Mouse (Mus musculus) kidney, postnatal 36 days (tissue): ENCODE results near the gene Tex26.
A peak's percentile ranks its signal among the peaks of the same experiment; 100 is the strongest.

Experiments
- DNase-seq, 2 experiments: peaks; one replicate each; pipeline ENCODE4 v3.0.0; 2021 to 2022; ENCODE audit warnings: mixed read lengths in 2 of 2

The Tex26 gene

GRCm38 (mm10) chr5:149490275-149490674 is 50.8 kb downstream of the Tex26 start:
- no peak for DNase-seq

GRCm38 (mm10) chr5:149495655-149496054 is 56.2 kb downstream of the Tex26 start:
- DNase-seq = no peak

- DNase-seq = no peak
Measured at GRCm38 (mm10) chr5:149496401-149497066, 57.1 kb downstream of the Tex26 start.

GRCm38 (mm10) chr5:149499936-149500335 is 60.5 kb downstream of the Tex26 start:
- no peak for DNase-seq

DNA sequence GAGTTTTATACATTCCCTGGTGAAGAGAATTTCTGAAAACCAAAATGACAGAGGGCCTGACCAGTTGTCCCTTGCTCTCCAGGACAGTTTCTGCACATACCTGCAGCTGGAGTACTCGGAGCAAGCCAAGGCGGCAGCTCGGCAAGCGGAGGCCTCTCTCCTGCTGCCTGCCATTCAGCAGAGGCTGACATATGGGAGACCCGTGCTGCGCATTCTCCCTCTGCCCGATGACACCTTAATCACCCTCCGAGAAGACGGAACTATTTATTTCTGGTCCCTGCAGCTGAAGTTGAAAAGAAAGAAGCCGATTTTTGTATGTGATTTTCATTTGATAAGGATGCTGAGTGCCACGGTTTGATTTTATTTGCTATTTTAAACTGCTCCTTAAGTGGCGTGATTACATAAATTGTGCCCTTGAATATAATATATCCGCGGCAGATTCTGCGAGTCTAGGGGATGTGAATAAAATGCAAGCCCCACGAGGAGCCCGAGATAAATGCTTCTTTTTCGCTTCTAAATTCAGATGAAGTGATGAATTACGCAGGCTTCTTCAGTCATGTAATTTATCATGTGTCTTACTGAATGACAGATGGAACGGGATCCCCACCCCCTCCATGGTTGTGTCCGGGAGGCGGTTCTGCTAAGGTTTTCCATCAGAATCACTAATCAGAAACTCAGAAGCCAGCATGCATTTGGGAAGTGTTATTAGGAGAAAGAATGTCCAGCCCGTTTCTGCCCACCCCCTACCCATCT is 64.1 kb downstream of the Tex26 start:
- no peak for DNase-seq

- no peak for DNase-seq
Measured at GRCm38 (mm10) chr5:149504985-149505384, 65.5 kb downstream of the Tex26 start.

- DNase-seq = no peak
Measured at GRCm38 (mm10) chr5:149506033-149506432, 66.6 kb downstream of the Tex26 start.

DNA sequence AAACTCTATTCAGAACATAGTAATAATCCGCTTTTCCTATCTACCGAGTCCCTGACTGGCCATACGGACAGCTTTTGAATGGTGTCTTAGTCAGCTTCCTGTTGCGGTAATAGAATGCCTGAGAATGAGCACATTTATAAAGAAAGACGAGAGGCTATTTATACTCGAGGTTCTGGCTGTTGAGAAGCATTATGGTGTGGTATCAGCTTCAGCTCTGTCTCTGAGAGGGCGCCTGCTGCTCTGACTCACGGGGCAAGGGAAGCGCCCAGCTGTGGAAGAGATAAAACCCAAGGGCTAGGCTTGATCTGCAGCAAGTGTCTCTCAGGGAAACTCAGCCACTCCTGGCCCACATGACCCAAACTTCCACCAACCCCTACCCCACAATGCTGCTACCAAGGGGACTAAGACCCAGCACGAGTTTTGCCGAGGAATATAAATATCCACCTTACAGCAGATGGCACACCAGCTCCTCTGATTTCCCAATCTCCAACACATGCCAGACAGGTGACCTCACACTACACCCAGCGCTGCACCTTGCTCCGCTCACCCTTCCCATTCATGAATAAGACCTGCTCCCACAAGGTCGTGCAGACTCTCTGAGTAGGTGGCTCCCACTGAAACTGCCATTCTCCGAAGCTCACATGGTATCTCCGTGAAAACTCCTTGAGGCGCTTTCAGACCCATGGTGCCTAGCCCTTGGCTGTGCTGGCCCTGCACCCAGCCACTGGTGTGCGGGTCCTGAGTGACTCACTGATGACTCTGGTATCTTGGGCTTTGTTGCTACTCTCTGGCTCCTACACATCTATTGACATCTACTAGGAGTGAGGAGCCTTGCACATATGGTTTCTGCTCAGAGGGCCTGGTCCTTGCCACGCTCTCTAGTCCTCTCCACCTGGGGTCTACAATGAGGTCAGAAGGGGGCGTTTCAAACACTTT is 68.9 kb downstream of the Tex26 start:
- no peak for DNase-seq

DNA sequence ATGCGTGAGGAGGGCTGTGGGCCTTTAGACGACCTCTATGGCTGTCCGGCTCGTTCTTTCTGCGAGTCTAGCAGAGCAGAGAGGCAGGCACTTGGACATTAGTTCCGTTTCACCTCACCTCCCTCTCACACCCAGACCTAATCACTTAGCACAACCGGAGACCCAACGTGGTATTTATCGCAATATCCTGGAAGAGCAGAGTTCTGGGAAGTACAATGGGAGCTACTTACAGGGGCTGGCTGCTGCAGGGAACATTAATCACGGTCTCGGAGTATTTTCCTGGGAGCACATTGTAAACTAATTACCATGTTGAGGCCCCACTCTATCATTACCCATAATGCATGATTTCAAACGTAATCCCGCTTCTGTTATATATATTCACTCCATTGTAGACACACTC is 70.9 kb downstream of the Tex26 start:
- DNase-seq = no peak

GRCm38 (mm10) chr5:149512695-149513094 is 73.2 kb downstream of the Tex26 start:
- no peak for DNase-seq

- no peak for DNase-seq
Measured at GRCm38 (mm10) chr5:149513438-149514086, 74.1 kb downstream of the Tex26 start.

DNA sequence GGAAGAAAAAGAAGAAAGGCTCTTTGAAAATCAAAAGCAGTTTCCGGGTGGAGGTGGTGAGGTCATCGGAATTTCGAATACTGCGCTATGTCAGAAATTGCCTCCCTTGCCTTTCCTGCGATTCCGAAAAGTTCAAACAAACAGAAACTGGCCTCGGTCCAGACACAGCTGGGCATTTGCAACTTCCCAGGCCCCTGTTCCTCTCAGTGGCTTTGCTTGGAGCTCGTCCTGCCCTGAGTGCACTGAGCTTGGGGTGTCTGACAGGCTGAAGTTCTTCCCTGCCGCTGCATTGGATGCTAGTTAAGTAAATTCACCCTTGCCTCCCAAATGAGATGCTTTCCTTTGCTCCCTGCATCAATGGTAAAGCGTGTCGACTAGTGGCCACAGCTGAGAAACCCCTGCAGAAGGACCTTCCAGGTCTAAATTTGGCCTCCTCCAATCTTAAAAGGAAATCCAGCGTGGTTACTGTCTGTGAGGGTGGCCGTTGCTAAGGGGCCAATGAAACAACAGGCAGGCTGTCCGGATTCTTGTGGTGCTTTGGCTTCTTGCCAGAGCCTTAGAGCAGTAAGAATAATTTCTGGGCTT is 74.7 kb downstream of the Tex26 start:
- peak; percentile 38 to 57 for DNase-seq

- no peak for DNase-seq
Measured at GRCm38 (mm10) chr5:149514890-149515289, 75.4 kb downstream of the Tex26 start.

- DNase-seq = no peak
Measured at GRCm38 (mm10) chr5:149517116-149517515, 77.7 kb downstream of the Tex26 start.
